Mouse (Mus musculus) ES-Bruce4 (cell line): ENCODE data around the gene Clec4f.

Experiments
- CTCF ChIP-seq: IDR thresholded peaks from one replicate; pipeline ENCODE4 v1.8.1; 2011; ENCODE audit warnings: low read depth, low read length
- EP300 ChIP-seq: IDR thresholded peaks from 2 replicates; pipeline ENCODE4 v1.6.1; 2011; ENCODE audit warnings: low read depth, low read length; ENCODE audit not compliant: insufficient read depth

GRCm38 (mm10) chr6:83693835-83694234 is 37.8 kb upstream of the Clec4f start:
- TF ChIP-seq EP300: no peak
- TF ChIP-seq CTCF: peak; percentile 64
